Mouse (Mus musculus): Measurements from ENCODE around the gene Pbx4.

DNA sequence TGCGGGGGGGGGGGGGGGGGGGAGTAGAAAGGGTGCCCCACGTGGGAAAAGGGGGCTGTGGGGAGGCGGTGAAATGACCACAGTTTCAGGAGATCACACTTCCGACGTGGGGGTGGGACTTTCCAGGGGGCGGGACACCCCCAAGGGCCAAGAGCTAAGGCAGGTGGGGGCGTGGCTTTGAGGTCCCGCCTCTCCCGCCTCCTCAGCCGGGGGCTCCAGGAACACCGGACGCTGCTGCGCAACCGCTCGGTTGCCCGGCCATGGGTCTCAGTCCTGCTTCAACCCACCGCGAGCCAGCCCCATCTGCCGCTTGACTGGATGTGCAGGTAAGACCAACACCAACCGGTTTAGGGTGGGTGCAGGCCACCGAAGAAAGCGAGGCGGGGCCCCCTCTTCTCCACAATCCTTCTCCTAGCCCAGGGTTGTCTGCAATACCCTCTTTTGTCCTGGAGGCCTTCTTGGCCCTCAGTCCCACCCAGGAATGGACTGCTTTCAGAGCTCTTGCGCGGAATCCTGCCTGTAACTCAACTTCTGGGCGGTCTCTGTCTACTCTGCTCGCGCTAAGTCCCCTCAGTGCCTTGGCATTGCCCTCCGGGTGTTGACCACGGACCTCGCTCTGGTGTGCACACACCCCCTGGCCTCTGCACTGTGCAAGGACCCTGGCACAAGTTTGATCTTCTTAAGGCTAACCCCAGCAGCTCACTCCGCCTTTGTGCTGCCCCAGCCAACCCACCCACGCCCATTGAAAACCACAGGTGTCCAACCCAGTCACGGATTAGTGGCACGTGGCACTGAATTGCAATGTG lies 9.7 kb upstream of the Pbx4 start, which contains the start of gene Lpar2:
- TF ChIP-seq CTCF (IDR thresholded peaks at IDR 0.05; ENCODE audit: low read depth) (no peak), EP300 (IDR thresholded peaks at IDR 0.05; ENCODE audit: low read depth) (no peak)
